Mouse (Mus musculus) spleen, adult 2 months (tissue): ENCODE results near the gene Cnn3.

Source experiments
- CTCF ChIP-seq: fragments of 200-500 bp; IDR thresholded peaks from 2 replicates; pipeline ENCODE4 v1.5.1; 2011; ENCODE audit warnings: mild to moderate bottlenecking, inconsistent platforms; ENCODE audit not compliant: insufficient read depth, insufficient read length, insufficient replicate concordance; ENCODE audit errors: extremely low read depth
- POLR2A ChIP-seq: fragments of 200-500 bp; IDR thresholded peaks from 2 replicates; pipeline ENCODE4 v1.6.1; 2011; ENCODE audit warnings: low read depth, low read length, inconsistent platforms

GRCm38 (mm10) chr3:121493997-121494421 lies 67.7 kb downstream of the Cnn3 start:
- TF ChIP-seq CTCF = no peak
- TF ChIP-seq POLR2A = no peak
